Mouse (Mus musculus) intestine, embryonic 14.5 days (tissue): ENCODE measurements around the gene Srsf10. TPM values are rescaled to one million over a fixed set of nuclear protein-coding genes. Genes with fewer than 3 reads are reported as not detected.

Experiments
- ATAC-seq: fragments of 200-750 bp; cut with Nextera tagmentation; replicated peaks from 2 replicates; pipeline ENCODE4 v1.8.0; 2017; ENCODE audit warnings: low read depth, moderate number of reproducible peaks, moderate TSS enrichment, moderate library complexity; ENCODE audit not compliant: low FRiP score, low TSS enrichment
- DNase-seq: peaks from one replicate; pipeline ENCODE4 v3.0.0-alpha.2; 2018; ENCODE audit warnings: low spot score
- H3K27ac ChIP-seq: fragments of 300-500 bp; sonication (generic); 2 replicates; pipeline ENCODE4 v1.5.1; 2014; ENCODE audit warnings: low read depth, mild to moderate bottlenecking, control low read depth
- H3K27me3 ChIP-seq: fragments of 300-500 bp; sonication (generic); replicated peaks from 2 replicates; pipeline ENCODE4 v1.6.1; 2014; ENCODE audit warnings: low read length, control low read depth; ENCODE audit not compliant: control insufficient read depth, insufficient read depth
- H3K36me3 ChIP-seq: fragments of 300-500 bp; sonication (generic); 2 replicates; pipeline ENCODE4 v1.6.1; 2014; ENCODE audit warnings: low read length, control low read depth; ENCODE audit not compliant: control insufficient read depth, insufficient read depth
- H3K4me1 ChIP-seq: fragments of 300-500 bp; sonication (generic); replicated peaks from 2 replicates; pipeline ENCODE4 v1.6.1; 2014; ENCODE audit warnings: low read length, control low read depth, mixed read lengths; ENCODE audit not compliant: control insufficient read depth, insufficient read depth
- H3K4me2 ChIP-seq: fragments of 300-500 bp; sonication (generic); 2 replicates; pipeline ENCODE4 v1.6.1; 2014; ENCODE audit warnings: low read length
- H3K4me3 ChIP-seq: fragments of 300-500 bp; sonication (generic); 2 replicates; pipeline ENCODE4 v1.5.1; 2014; ENCODE audit warnings: low read depth, low read length, control low read depth, mixed read lengths
- H3K9ac ChIP-seq: fragments of 300-500 bp; sonication (generic); 2 replicates; pipeline ENCODE4 v1.6.1; 2014; ENCODE audit warnings: mild to moderate bottlenecking, low read length
- H3K9me3 ChIP-seq: fragments of 300-500 bp; sonication (generic); 2 replicates; pipeline ENCODE4 v1.6.1; 2016; ENCODE audit warnings: low read length, control low read depth; ENCODE audit not compliant: control insufficient read depth
- WGBS: fragments of 180-500 bp; shearing (Covaris S2); extraction: QIAGEN DNeasy Blood & Tissue Kit; methylation state at CpG from one replicate; pipeline ENCODE4 v1.1.7; 2014; 5-methylcytosine and 5-hydroxymethylcytosine counted together
- polyA plus RNA-seq: library from polyadenylated mRNA; unstranded; fragments of >200 nt; fragmentation: Nextera tagmentation; extraction: Ambion mirVana; gene quantifications from 2 replicates; pipeline ENCODE4 v1.2.1, GENCODE M21; 2014

The Srsf10 gene
- polyA plus RNA-seq, 1 experiment from 2014 or later, result 271 TPM

DNA sequence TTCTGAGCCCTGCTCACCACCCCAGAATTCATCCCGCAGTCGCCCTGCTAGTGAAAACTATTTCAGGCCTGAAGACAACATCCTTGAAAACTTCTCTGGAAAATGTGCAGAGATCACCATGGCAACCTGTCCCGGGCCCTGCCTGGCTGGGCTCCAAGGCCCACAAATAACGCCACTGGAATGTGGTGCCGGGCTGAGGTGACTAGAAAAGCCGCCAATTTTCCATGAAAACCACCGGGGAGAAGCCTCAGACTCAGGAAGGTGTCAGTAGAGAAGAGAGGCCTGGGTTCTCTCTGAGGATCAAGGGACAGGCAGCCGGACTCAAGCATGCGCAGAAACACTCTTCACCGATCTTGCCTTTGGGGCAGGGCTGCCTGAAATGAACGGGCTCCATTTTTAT, 27.1 kb upstream of the Srsf10 start:
- ATAC-seq, result peak; percentile 84
- 13% methylated on average over 11 of the region's 11 CpGs for WGBS

GRCm38 (mm10) chr4:135832070-135832469, 23.5 kb upstream of the Srsf10 start:
- no peaks in the 10 kb centered on the region for H3K9me3 ChIP-seq
- WGBS, result 71% methylated on average over 11 of the region's 11 CpGs
- DNase-seq (no peak), ATAC-seq (no peak)
- no peak overlapping the region for H3K4me2 ChIP-seq
- H3K27me3 ChIP-seq, result no peaks in the 10 kb centered on the region
- no peak overlapping the region for H3K9ac ChIP-seq
- H3K4me3 ChIP-seq, result no peak overlapping the region
- H3K4me1 ChIP-seq, result peaks cover 13% of the 10 kb centered on the region; the same call in 1 of the 2 replicates
- H3K27ac ChIP-seq, result no peak overlapping the region
- H3K36me3 ChIP-seq, result no peaks in the 10 kb centered on the region

More for the DNA sequence above, 27.1 kb upstream of the Srsf10 start:
- no peaks in the 10 kb centered on the region for H3K27me3 ChIP-seq
- H3K9me3 ChIP-seq, result no peaks in the 10 kb centered on the region
- peak overlapping the region; percentile 96 for H3K27ac ChIP-seq
- peaks cover 13% of the 10 kb centered on the region; the same call in 1 of the 2 replicates for H3K4me1 ChIP-seq
- H3K36me3 ChIP-seq, result no peaks in the 10 kb centered on the region
- peak; percentile 85 for DNase-seq
- H3K4me3 ChIP-seq, result no peak overlapping the region
- H3K4me2 ChIP-seq, result 0 out of 2 replicates have a peak overlapping the region, but pooled peaks have one; percentile 9
- H3K9ac ChIP-seq, result no peak overlapping the region

DNA sequence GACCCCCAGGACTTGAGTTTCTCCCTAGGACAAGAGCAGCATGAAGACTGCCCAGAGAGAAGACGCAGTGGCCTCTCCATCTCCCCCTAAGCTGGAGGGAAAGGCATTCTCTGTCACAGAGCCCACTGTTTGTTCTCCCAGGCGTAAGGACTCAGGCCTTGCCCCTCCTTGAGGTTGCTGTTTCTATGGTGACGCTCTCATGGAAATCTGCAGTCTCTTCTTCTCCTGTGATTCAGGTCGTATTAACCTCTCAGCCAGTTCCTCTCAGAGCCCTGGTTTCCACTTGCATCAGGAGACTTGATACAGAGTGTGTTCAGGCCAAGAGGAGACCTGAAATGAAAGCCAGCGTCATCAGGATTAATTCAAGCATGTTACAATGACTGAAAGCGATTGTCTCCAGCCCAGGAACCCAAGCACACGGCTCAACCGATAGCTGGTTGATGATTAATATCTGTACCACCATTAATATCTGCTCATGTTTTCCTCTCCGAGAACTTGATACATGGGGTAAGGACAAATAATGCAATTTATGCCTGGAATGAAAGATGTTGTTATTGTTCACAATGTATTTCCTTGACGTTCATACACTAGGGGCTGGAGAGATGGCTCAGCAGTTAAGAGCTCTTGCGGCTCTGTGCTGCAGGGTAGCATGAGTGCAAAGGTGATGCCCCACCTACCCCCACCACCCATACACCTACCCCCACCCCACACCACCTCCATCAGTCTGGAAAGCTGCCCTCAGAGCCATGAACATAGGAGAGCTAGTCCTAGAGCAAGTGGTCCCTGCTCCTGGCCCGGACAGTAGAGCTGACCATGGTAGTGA, 22.0 kb upstream of the Srsf10 start:
- Histone ChIP-seq H3K4me3 (no peak overlapping the region), H3K4me2 (no peak overlapping the region), H3K27ac (no peak overlapping the region), H3K27me3 (no peaks in the 10 kb centered on the region), H3K9me3 (no peaks in the 10 kb centered on the region), H3K9ac (no peak overlapping the region), H3K36me3 (no peaks in the 10 kb centered on the region), H3K4me1 (peaks cover 11% of the 10 kb centered on the region; the same call in 1 of the 2 replicates)
- WGBS, result 49% methylated on average over 12 of the region's 12 CpGs
- DNase-seq, result no peak
- ATAC-seq, result no peak

DNA sequence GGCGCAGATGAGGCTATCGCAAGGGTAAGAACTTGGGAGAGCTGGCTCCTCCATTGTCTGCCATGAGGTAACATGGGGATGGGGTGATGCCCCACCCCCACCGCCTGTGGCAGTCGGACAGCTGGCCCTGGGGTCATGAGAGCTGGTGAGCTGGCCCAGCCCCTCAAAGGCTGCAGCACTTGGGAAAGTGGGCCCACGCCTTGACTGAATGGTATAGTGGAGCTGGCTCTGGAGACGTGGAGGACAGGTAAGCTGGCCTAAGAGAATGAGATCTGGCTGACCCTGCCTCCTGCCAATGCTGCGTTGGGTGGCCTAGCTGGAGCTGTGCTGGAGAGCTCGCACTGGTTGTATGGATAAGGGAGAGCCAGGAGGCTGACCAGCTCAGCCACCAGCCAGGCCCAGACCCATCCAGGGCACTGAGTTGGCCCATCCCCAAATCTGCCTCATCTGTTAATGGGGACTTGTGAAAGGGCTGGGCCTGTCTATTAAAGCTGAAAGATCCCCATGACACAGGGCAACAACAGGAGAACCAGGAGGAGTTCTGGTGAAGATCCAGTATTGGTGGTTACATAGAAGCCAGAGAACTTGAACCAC, 21.3 kb upstream of the Srsf10 start:
- H3K4me3 ChIP-seq, result no peak overlapping the region
- no peaks in the 10 kb centered on the region for H3K9me3 ChIP-seq
- no peak overlapping the region for H3K9ac ChIP-seq
- no peaks in the 10 kb centered on the region for H3K36me3 ChIP-seq
- DNase-seq, result no peak
- H3K27me3 ChIP-seq, result no peaks in the 10 kb centered on the region
- peaks cover 4% of the 10 kb centered on the region; the same call in 1 of the 2 replicates for H3K4me1 ChIP-seq
- no peak overlapping the region for H3K27ac ChIP-seq
- no peak overlapping the region for H3K4me2 ChIP-seq
- WGBS, result 91% methylated on average over 8 of the region's 8 CpGs
- no peak for ATAC-seq

GRCm38 (mm10) chr4:135838925-135839292, 16.6 kb upstream of the Srsf10 start:
- H3K4me3 ChIP-seq, result no peak overlapping the region
- H3K9me3 ChIP-seq, result no peaks in the 10 kb centered on the region
- no peak overlapping the region for H3K27ac ChIP-seq
- ATAC-seq (no peak), DNase-seq (no peak)
- H3K9ac ChIP-seq, result no peak overlapping the region
- no peaks in the 10 kb centered on the region for H3K27me3 ChIP-seq
- H3K36me3 ChIP-seq, result no peaks in the 10 kb centered on the region
- H3K4me2 ChIP-seq, result no peak overlapping the region
- no peaks in the 10 kb centered on the region; the same call in 1 of the 2 replicates for H3K4me1 ChIP-seq
- WGBS, result 65% methylated on average over 3 of the region's 3 CpGs

DNA sequence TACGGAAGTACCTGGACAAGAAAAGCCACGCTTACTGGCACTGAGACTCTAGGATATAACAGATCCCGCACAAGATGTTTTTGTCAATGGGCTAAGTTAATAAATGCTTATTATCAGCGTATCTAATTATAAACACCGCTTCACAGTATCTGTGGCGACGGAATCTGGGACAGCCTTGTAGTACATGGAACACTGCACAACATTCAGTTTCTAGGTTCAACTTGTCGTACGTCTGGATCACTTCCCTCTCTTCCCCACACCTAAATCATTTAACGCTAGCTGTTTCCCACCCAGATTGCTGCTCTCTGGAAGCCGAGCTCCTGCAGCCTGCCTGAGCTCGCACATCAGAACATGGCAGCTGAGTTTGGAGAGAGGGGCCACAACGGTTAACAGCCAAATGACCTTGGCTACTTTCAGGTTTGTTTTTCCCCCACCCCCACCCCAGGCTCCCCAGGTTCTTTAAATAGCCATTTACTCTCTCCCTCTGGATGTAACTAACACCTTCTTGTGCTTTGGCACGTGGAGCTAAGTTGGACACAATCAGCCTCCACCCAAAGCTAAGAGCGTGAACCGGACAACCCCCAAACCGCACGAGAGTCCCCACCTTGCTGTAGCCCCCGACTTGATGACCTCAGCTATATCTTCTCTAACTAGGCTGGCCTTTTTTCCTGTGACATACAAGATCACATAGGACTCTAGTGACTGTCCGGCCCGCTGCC, 16.1 kb upstream of the Srsf10 start:
- Histone ChIP-seq H3K9ac (no peak overlapping the region), H3K27me3 (no peaks in the 10 kb centered on the region), H3K27ac (no peak overlapping the region), H3K4me1 (no peaks in the 10 kb centered on the region; the same call in 1 of the 2 replicates), H3K9me3 (no peaks in the 10 kb centered on the region), H3K36me3 (no peaks in the 10 kb centered on the region), H3K4me3 (no peak overlapping the region), H3K4me2 (no peak overlapping the region)
- DNase-seq (no peak), ATAC-seq (no peak)
- 63% methylated on average over 21 of the region's 21 CpGs for WGBS

DNA sequence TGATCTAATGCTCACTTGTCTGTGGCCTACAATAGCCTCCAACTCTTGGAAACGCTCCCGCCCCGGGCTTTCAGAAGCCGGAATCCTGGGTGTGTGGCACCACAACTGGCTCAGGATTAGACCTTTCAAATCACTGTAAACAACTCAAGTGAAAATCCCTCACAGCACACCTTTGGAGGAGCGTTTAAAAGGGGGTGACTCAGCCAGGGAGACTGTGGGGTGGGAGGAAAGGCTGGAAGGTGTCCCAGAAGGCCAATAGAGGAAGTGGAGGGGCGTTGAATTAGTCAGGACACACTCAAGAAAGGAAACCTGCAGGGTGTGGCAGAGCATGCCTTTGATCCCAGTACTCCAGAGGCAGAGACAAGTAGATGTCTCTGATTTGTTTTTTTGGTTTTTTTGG, 11.1 kb upstream of the Srsf10 start:
- H3K9me3 ChIP-seq, result no peaks in the 10 kb centered on the region
- DNase-seq (no peak), ATAC-seq (no peak)
- no peak overlapping the region for H3K4me3 ChIP-seq
- H3K4me1 ChIP-seq, result no peaks in the 10 kb centered on the region; the same call in 1 of the 2 replicates
- 79% methylated on average over 6 of the region's 6 CpGs for WGBS
- H3K36me3 ChIP-seq, result no peaks in the 10 kb centered on the region
- H3K27me3 ChIP-seq, result no peaks in the 10 kb centered on the region
- no peak overlapping the region for H3K4me2 ChIP-seq
- H3K9ac ChIP-seq, result no peak overlapping the region
- H3K27ac ChIP-seq, result no peak overlapping the region

DNA sequence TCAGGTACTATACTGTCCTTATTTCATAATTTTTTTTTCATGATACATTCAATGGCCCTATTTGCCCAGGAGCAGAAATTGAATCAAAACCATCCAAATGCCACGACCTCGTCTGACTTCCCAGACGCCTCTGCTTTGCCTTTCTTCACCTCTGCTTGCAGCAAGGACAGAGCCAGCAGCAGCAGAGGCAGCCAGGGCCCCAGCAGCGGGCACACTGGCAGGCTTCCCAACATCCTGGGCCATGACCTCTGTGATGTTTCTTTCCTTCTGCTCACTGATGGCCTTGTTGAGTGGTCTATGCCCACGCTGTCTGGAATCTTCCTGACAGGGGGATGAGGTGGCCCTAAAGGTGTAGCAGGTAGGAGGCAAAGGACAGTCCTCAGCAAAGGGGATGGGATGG, 8.0 kb upstream of the Srsf10 start:
- Histone ChIP-seq H3K27me3 (no peaks in the 10 kb centered on the region), H3K4me1 (0 out of 2 replicates have a peak, but pooled peaks cover 5% of the 10 kb centered on the region), H3K4me3 (no peak overlapping the region), H3K4me2 (no peak overlapping the region), H3K9ac (no peak overlapping the region), H3K9me3 (no peaks in the 10 kb centered on the region), H3K36me3 (no peaks in the 10 kb centered on the region), H3K27ac (no peak overlapping the region)
- DNase-seq (peak; percentile 33), ATAC-seq (no peak)
- WGBS, result 63% methylated on average over 5 of the region's 5 CpGs
